Mouse (Mus musculus): ENCODE results near the gene Pacrg. TPM values are rescaled to one million over a fixed set of nuclear protein-coding genes. Genes with fewer than 3 reads are reported as not detected.

The Pacrg gene
- polyA plus RNA-seq, 1 experiment from 2014 or later = 1.5 TPM

DNA sequence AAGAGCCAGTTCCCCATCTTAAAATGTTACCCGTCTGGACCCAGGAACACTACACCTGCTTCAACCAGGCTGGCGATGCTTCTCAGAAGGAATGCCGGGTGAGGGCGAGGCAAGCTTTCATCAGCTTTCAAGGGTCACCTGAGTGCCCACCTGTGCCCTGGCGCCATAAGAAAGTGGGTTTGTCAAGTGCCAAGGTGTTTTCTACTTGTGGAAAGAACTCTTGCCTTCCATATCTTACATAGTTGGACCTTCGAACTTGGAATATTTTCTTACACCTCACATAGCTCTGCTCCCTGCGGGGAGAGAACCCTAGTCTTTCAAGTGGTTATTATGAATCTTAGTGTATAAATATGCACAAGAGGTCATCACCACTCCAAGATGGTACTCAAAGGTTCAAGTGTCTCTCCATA is 478.2 kb downstream of the Pacrg start:
- Histone ChIP-seq H3K27ac (replicated peaks) (no peak overlapping the region), H3K4me3 (no peak overlapping the region), H3K4me1 (peaks cover 8% of the 10 kb centered on the region), H3K27me3 (replicated peaks; ENCODE audit: low read depth, poor library complexity, severe bottlenecking) (peaks cover 2% of the 10 kb centered on the region; the same call in 1 of the 2 replicates), H3K36me3 (replicated peaks) (no peaks in the 10 kb centered on the region), H3K9me3 (no peaks in the 10 kb centered on the region)
- no peak for DNase-seq (ENCODE audit: low spot score)
- 94% methylated on average over 7 of the region's 7 CpGs for WGBS

- peaks cover 17% of the 10 kb centered on the region for H3K4me1 ChIP-seq
- H3K36me3 ChIP-seq (replicated peaks) = no peaks in the 10 kb centered on the region
- DNase-seq (ENCODE audit: low spot score) = no peak
- H3K9me3 ChIP-seq = no peaks in the 10 kb centered on the region
- 75% methylated on average over 4 of the region's 4 CpGs for WGBS
- H3K4me3 ChIP-seq = no peak overlapping the region
- no peak overlapping the region for H3K27ac ChIP-seq (replicated peaks)
- peaks cover 4% of the 10 kb centered on the region; the same call in 1 of the 2 replicates for H3K27me3 ChIP-seq (replicated peaks; ENCODE audit: low read depth, poor library complexity, severe bottlenecking)
Measured at GRCm38 (mm10) chr17:10360738-10361137, 479.4 kb downstream of the Pacrg start.

DNA sequence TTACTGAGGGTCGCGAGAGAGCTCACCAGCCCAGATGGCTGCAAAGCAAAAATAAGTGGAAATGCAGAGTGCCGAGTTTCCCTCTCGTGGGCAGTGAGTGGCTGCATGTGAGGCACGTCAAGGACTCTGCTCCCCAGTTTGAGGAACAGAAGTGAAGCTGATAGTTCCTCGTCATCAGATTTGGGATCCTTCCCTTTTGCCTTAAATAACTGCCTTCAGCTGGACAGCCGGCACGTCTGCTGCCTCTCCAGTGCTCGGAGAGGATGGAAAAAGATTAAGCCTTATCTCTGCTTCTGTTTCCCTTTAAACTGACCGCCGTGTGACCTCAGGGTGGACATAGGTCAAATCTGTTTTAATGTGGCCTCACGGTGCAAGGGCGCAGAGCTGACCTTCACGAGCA is 480.6 kb downstream of the Pacrg start:
- Histone ChIP-seq H3K27ac (replicated peaks) (no peak overlapping the region), H3K27me3 (replicated peaks; ENCODE audit: low read depth, poor library complexity, severe bottlenecking) (peaks cover 4% of the 10 kb centered on the region; the same call in 1 of the 2 replicates), H3K4me1 (peaks cover 24% of the 10 kb centered on the region), H3K4me3 (no peak overlapping the region), H3K36me3 (replicated peaks) (no peaks in the 10 kb centered on the region), H3K9me3 (no peaks in the 10 kb centered on the region)
- DNase-seq (ENCODE audit: low spot score) = no peak
- 58% methylated on average over 14 of the region's 14 CpGs for WGBS

DNA sequence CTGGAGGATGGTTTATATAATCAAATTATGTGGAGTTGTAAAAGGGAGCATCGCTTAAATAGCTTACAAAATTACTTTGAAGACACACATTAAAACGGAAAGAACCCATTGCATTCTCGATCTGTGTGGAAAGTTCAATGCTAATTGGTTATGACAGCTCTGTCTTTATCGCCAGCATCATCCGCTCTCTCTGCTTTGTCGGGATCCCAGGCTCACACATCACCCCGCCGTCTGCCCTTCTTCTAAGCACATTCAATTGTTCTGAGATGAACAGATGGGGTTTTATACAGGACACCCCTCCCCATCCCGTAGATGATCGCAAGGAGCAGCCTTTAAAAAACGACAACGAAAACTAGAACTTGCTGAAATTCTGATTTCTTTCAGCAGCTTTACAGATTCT is 482.8 kb downstream of the Pacrg start:
- DNase-seq (ENCODE audit: low spot score) = no peak
- no peak overlapping the region for H3K27ac ChIP-seq (replicated peaks)
- H3K27me3 ChIP-seq (replicated peaks; ENCODE audit: low read depth, poor library complexity, severe bottlenecking) = peaks cover 4% of the 10 kb centered on the region; the same call in 1 of the 2 replicates
- H3K36me3 ChIP-seq (replicated peaks) = no peaks in the 10 kb centered on the region
- H3K4me3 ChIP-seq = no peak overlapping the region
- 84% methylated on average over 12 of the region's 12 CpGs for WGBS
- H3K9me3 ChIP-seq = no peaks in the 10 kb centered on the region
- H3K4me1 ChIP-seq = peaks cover 24% of the 10 kb centered on the region

DNA sequence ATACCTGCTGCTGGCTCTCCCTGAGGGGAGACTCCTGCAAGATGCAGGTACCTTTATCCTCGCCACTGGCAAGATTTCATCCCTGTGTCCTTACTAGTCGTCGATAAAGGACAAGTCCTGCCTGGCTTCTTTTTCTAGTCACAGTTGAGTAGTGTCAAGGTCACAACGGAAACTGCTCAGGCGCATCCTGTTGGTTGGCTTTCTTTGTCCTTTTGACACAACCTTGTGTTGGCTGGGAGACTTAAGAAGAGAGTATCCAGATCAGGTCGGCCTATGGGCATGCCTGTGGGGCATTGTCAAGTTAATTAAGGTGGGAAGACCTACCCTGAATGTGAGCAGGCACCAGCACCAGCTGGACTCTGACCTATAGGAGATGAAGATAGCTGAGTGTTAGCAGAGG is 483.8 kb downstream of the Pacrg start:
- Histone ChIP-seq H3K4me3 (no peak overlapping the region), H3K27me3 (replicated peaks; ENCODE audit: low read depth, poor library complexity, severe bottlenecking) (peaks cover 4% of the 10 kb centered on the region; the same call in 1 of the 2 replicates), H3K4me1 (peaks cover 24% of the 10 kb centered on the region), H3K27ac (replicated peaks) (no peak overlapping the region), H3K36me3 (replicated peaks) (no peaks in the 10 kb centered on the region), H3K9me3 (no peaks in the 10 kb centered on the region)
- no peak for DNase-seq (ENCODE audit: low spot score)
- WGBS = 48% methylated on average over 6 of the region's 6 CpGs

DNA sequence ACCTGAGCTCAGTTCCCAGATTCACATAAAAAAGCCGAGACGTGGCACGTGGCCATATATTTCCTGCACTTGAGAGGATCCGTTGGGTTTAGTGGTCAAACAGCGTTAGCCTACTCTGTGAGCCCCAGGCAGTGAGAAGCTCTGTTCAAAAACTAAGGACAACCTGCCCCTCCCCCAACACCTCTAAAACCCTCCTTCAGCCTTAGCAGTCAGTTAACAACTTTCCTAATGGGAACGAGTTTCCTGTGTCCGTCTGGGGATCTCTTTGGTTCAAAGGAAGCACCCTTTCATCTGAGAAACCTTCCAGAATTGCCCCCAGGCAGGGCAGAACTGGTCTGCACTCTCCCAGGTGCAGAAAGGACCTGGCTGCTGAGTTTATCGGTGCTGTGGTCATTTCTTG is 484.4 kb downstream of the Pacrg start:
- 24% methylated on average over 8 of the region's 8 CpGs for WGBS
- H3K4me1 ChIP-seq = peaks cover 24% of the 10 kb centered on the region
- H3K27ac ChIP-seq (replicated peaks) = no peak overlapping the region
- H3K36me3 ChIP-seq (replicated peaks) = no peaks in the 10 kb centered on the region
- peaks cover 4% of the 10 kb centered on the region; the same call in 1 of the 2 replicates for H3K27me3 ChIP-seq (replicated peaks; ENCODE audit: low read depth, poor library complexity, severe bottlenecking)
- no peaks in the 10 kb centered on the region for H3K9me3 ChIP-seq
- DNase-seq (ENCODE audit: low spot score) = no peak
- no peak overlapping the region for H3K4me3 ChIP-seq

Other genes starting within 250 kb of the Pacrg start
- gene Prkn, start 73 bp upstream of the Pacrg start, polyA plus RNA-seq (2016; fragmentation: Nextera tagmentation; extraction: Ambion mirVana) = 0.50 and 1.1 TPM in 2 replicates

Data from embryonic facial prominence, embryonic 10.5 days (tissue).